In the genomic region with DNA sequence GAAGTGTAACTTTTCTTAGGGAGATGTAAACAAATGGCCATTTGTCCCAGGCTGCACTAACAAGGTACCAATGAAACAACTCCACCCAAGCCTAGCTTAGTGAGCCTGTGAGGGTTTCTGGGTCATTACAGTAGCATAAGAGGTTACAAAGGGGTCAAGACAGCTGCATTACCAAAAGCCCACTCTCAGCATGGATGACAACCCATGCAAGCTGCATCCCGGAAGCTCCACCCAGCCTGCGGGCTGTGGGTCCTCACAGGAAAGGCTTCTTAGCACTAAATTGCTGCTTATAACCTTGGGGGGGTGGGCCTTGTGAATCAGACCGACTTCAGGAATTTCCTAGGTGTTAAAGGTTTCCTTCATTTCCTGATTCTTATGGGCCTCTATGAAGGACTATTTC, we compare ENCODE assay signal across 17 mouse cellular contexts.
"Had no signal": no experiment of that assay in that cellular context is flagged by ENCODE, and none has a peak within 500 bp of the region (broad histone marks: within the 10 kb centered on the region; RNA-seq: fewer than 3 reads in every experiment).

No protein-coding gene starts in this region.

- H3K4me2 ChIP-seq: limb, embryonic 13.5 days; liver, embryonic 12.5 days; liver, embryonic 15.5 days; lung, embryonic 15.5 days; midbrain, embryonic 11.5 days; stomach, embryonic 15.5 days had no signal

- DNase-seq: kidney, adult 11 months; kidney, adult 8-10 months; kidney, postnatal 14 days; layer of hippocampus, adult 9-11 months; liver; lung, adult 18-20 months; lung, postnatal 10 days; lung, postnatal 36 days; midbrain, embryonic 14.5 days had no signal

- H3K4me3 ChIP-seq: layer of hippocampus, adult 2 months; limb, embryonic 10.5 days; limb, embryonic 13.5 days; liver, embryonic 12.5 days; liver, embryonic 15.5 days; lung, embryonic 15.5 days; stomach, embryonic 15.5 days had no signal

- H3K9ac ChIP-seq: limb, embryonic 13.5 days; liver, embryonic 12.5 days; liver, embryonic 15.5 days; lung, embryonic 15.5 days; stomach, embryonic 15.5 days had no signal

- H3K9me3 ChIP-seq: limb, embryonic 10.5 days; limb, embryonic 13.5 days; liver, embryonic 12.5 days; liver, embryonic 15.5 days; lung, embryonic 15.5 days; stomach, embryonic 15.5 days had no signal

- H3K27ac ChIP-seq: limb, embryonic 10.5 days; limb, embryonic 13.5 days; liver, embryonic 12.5 days; liver, embryonic 15.5 days; lung, embryonic 15.5 days; stomach, embryonic 15.5 days had no signal

- ATAC-seq: liver, embryonic 12.5 days had no signal

- H3K4me1 ChIP-seq: limb, embryonic 10.5 days; liver, embryonic 12.5 days; liver, embryonic 15.5 days; lung, embryonic 15.5 days; stomach, embryonic 15.5 days had no signal

- H3K27me3 ChIP-seq: limb, embryonic 13.5 days; liver, embryonic 12.5 days; liver, embryonic 15.5 days; lung, embryonic 15.5 days; stomach, embryonic 15.5 days had no signal
